Mouse (Mus musculus) hindbrain, embryonic 12.5 days (tissue): ENCODE data around the gene Pofut2. TPM values are rescaled to one million over a fixed set of nuclear protein-coding genes. Genes with fewer than 3 reads are reported as not detected.

Source experiments
- ATAC-seq: fragments of 200-750 bp; cut with Nextera tagmentation; 2 replicates; pipeline ENCODE4 v1.8.0; 2017; ENCODE audit warnings: moderate TSS enrichment; ENCODE audit not compliant: low FRiP score
- H3K27ac ChIP-seq: fragments of 300-500 bp; sonication (generic); 2 replicates; pipeline ENCODE4 v1.5.1; 2016; ENCODE audit warnings: mild to moderate bottlenecking
- H3K27me3 ChIP-seq: fragments of 300-500 bp; sonication (generic); 2 replicates; pipeline ENCODE4 v1.6.1; 2016; ENCODE audit warnings: mild to moderate bottlenecking
- H3K36me3 ChIP-seq: fragments of 300-500 bp; sonication (generic); 2 replicates; pipeline ENCODE4 v1.6.1; 2016; ENCODE audit warnings: mild to moderate bottlenecking
- H3K4me1 ChIP-seq: fragments of 300-500 bp; sonication (generic); 2 replicates; pipeline ENCODE4 v1.6.1; 2016
- H3K4me2 ChIP-seq: fragments of 300-500 bp; sonication (generic); replicated peaks from 2 replicates; pipeline ENCODE4 v1.6.1; 2016; ENCODE audit warnings: mild to moderate bottlenecking
- H3K4me3 ChIP-seq: fragments of 300-500 bp; sonication (generic); 2 replicates; pipeline ENCODE4 v1.5.1; 2016; ENCODE audit warnings: mild to moderate bottlenecking
- H3K9ac ChIP-seq: fragments of 300-500 bp; sonication (generic); 2 replicates; pipeline ENCODE4 v1.6.1; 2016; ENCODE audit warnings: mild to moderate bottlenecking, moderate library complexity
- H3K9me3 ChIP-seq: fragments of 300-500 bp; sonication (generic); replicated peaks from 2 replicates; pipeline ENCODE4 v1.6.1; 2016; ENCODE audit warnings: mild to moderate bottlenecking
- WGBS: fragments of 180-500 bp; shearing (Covaris S2); methylation state at CpG from one replicate; pipeline ENCODE4 v1.1.7; 2016; 5-methylcytosine and 5-hydroxymethylcytosine counted together
- polyA plus RNA-seq: library from polyadenylated mRNA; unstranded; fragments of >200 nt; fragmentation: Nextera tagmentation; extraction: Ambion mirVana; gene quantifications from 2 replicates; pipeline ENCODE4 v1.2.1, GENCODE M21; 2016

Gene Pofut2
- polyA plus RNA-seq: 81.8 and 92.5 TPM in 2 replicates

- peak within 1 kb of the TSS; percentile 87 for H3K27ac ChIP-seq
- no peaks in the 10 kb centered on the region; the same call in 1 of the 2 replicates for H3K27me3 ChIP-seq
- peak within 1 kb of the TSS; percentile 73 for H3K4me3 ChIP-seq
- peaks cover 19% of the 10 kb centered on the region for H3K4me1 ChIP-seq
- H3K4me2 ChIP-seq: peak within 1 kb of the TSS; percentile 85
- ATAC-seq: peak; percentile 98
- H3K9me3 ChIP-seq: no peaks in the 10 kb centered on the region
- peak within 1 kb of the TSS; percentile 79 for H3K9ac ChIP-seq
- under 1% methylated on average over 81 of the region's 81 CpGs for WGBS
- H3K36me3 ChIP-seq: peaks cover 34% of the 10 kb centered on the region
These were observed at the start of gene Pofut2 for GRCm38 (mm10) chr10:77258704-77259621. Gene Pofut2 (plus strand): TSS chr10:77259218.

GRCm38 (mm10) chr10:77209261-77209660 lies 49.8 kb upstream of the Pofut2 start:
- no peak overlapping the region for H3K4me2 ChIP-seq
- no peaks in the 10 kb centered on the region for H3K27me3 ChIP-seq
- no peak for ATAC-seq
- 49% methylated on average over 5 of the region's 5 CpGs for WGBS
- no peaks in the 10 kb centered on the region for H3K9me3 ChIP-seq
- no peak overlapping the region for H3K27ac ChIP-seq
- no peak overlapping the region for H3K4me3 ChIP-seq
- H3K9ac ChIP-seq: no peak overlapping the region
- H3K36me3 ChIP-seq: no peaks in the 10 kb centered on the region
- H3K4me1 ChIP-seq: peaks cover 20% of the 10 kb centered on the region

- peaks cover 14% of the 10 kb centered on the region for H3K4me1 ChIP-seq
- no peak overlapping the region for H3K4me3 ChIP-seq
- H3K27me3 ChIP-seq: no peaks in the 10 kb centered on the region
- no peaks in the 10 kb centered on the region for H3K36me3 ChIP-seq
- no peaks in the 10 kb centered on the region for H3K9me3 ChIP-seq
- H3K9ac ChIP-seq: no peak overlapping the region
- no peak overlapping the region for H3K27ac ChIP-seq
- ATAC-seq: no peak
- no peak overlapping the region for H3K4me2 ChIP-seq
- WGBS: 94% methylated on average over 3 of the region's 3 CpGs
These were observed 48.4 kb upstream of the Pofut2 start for GRCm38 (mm10) chr10:77210666-77211065.

DNA sequence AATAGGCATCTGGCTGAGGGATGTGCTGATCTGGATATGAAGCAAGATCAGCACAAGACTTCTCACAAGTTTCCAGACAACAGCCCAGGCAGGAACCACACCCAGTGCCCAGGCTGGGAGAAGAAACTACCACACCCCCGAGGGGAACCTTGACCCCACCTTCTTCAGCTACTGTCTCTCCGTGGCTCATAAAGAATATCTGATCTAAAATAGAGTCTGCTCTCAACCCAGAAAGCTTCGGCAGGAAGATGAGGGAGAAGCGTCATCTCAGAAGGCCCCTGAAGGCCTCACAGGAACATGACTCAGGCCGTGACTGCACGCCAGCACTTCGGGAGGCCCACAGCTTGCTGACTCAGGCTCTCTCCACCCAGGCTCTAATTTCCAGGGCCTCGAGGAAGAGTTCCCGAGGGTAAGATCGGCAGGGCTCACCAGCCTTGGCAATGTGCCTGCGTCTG lies 47.9 kb upstream of the Pofut2 start:
- Histone ChIP-seq H3K9me3 (no peaks in the 10 kb centered on the region), H3K4me1 (peaks cover 17% of the 10 kb centered on the region), H3K36me3 (no peaks in the 10 kb centered on the region), H3K9ac (no peak overlapping the region), H3K4me2 (no peak overlapping the region), H3K27me3 (no peaks in the 10 kb centered on the region), H3K27ac (no peak overlapping the region), H3K4me3 (no peak overlapping the region)
- 68% methylated on average over 11 of the region's 11 CpGs for WGBS
- no peak for ATAC-seq

DNA sequence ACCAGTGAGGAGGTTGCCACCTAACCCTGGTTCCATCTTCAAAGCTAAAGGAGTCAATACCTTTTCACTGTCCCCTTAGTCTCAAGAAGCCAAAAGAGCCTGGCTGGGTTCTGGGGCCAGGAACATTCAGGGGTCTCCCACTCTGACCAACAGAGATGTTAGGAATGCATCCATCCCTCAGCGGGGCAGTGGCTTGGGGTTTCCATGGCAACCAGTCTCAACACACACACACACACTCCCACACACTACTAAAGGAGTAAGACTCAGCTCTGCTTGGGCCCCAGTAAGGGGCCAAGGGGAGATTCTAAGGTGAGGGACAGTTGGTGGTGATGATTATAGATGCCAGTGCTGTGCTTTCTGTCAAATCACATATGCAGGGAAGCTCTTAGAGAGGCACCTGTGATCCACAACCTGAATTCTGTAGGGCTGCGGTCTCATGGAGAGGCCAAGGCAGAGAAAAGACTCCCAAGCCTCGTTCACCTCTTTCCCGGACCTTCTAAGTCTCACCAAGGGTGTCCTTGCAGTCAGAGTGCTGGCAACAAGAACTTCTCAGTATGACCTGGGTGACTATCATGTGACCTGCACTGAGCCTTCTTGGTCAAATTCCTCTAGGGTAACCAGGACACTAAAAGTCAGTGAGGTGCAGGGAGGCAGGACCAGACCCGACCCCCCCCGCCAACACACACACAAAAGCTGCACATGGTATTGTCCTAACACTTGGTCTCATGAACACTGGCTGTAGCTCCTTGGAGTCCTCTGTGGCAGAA lies 46.5 kb upstream of the Pofut2 start:
- H3K9ac ChIP-seq: no peak overlapping the region
- no peak overlapping the region for H3K4me2 ChIP-seq
- no peak for ATAC-seq
- H3K27me3 ChIP-seq: no peaks in the 10 kb centered on the region
- WGBS: 74% methylated on average over 6 of the region's 6 CpGs
- no peak overlapping the region for H3K4me3 ChIP-seq
- no peaks in the 10 kb centered on the region for H3K36me3 ChIP-seq
- H3K27ac ChIP-seq: no peak overlapping the region
- peaks cover 11% of the 10 kb centered on the region for H3K4me1 ChIP-seq
- no peaks in the 10 kb centered on the region for H3K9me3 ChIP-seq

DNA sequence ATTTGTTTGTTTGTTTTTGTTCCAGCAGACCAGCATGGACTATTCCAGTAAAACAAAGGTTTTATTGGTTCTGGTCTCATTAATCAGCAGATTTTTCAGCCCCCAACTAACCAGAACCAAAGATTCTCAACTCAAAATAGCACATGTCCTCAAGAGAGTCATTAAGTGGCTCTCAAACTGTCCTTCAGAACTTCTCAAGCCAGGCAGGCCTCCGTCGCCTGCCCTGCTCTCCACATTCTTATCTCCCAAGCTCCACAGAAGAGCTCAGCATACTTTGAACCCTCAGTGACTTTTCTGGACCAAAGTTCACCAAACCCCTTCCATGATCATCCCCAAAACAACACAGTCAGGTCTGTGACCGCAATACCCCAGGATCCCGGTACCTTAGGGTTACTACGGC lies 45.5 kb upstream of the Pofut2 start:
- WGBS: 97% methylated on average over 5 of the region's 5 CpGs
- ATAC-seq: no peak

DNA sequence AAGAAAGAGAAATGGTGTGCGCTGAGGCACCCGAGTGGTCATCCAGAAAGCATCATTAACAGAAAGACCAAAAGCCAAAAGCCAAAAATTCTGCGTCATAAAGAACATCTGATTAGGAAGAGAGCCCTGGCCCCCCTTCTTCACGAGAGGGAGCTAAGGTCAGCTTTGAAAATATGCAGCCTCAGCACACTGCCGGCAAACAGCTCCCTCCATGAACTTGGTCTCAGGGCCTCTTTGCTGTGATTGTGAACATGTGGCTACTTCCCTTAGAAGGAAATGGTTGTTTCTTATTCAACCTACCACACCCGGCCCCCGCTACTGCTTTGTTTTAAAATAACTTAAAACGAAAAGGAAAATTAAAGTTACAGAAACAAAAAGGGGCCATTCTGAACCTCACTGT lies 44.4 kb upstream of the Pofut2 start:
- H3K4me3 ChIP-seq: no peak overlapping the region
- WGBS: 63% methylated on average over 8 of the region's 8 CpGs
- H3K27me3 ChIP-seq: no peaks in the 10 kb centered on the region
- ATAC-seq: no peak
- no peaks in the 10 kb centered on the region for H3K9me3 ChIP-seq
- peaks cover 11% of the 10 kb centered on the region for H3K4me1 ChIP-seq
- no peak overlapping the region for H3K27ac ChIP-seq
- no peak overlapping the region for H3K9ac ChIP-seq
- H3K4me2 ChIP-seq: no peak overlapping the region
- H3K36me3 ChIP-seq: no peaks in the 10 kb centered on the region

More for the DNA sequence above, 45.5 kb upstream of the Pofut2 start:
- Histone ChIP-seq H3K27ac (no peak overlapping the region), H3K27me3 (no peaks in the 10 kb centered on the region), H3K9me3 (no peaks in the 10 kb centered on the region), H3K4me1 (peaks cover 11% of the 10 kb centered on the region), H3K36me3 (no peaks in the 10 kb centered on the region), H3K4me3 (no peak overlapping the region), H3K9ac (no peak overlapping the region), H3K4me2 (no peak overlapping the region)

DNA sequence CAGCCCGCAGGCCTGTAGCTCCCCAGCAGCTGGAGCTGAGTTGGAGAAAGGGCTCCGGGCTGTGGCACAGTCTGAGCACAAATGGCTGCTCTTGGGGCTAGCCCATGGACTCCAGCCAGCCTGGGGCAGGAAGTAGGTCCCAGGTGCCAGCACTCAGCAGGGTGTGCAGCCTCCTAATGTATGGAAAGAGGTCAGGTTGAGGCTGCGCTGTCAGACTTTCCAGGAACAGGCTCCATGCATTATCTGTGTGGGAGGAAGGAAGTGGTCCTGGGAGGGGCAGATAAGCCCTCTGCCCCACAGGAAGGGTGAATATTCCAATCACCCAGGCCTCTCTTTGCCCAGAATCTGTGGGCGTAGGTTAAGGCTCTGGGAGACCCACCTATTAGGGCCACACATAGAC lies 43.4 kb upstream of the Pofut2 start:
- no peak overlapping the region for H3K9ac ChIP-seq
- peaks cover 11% of the 10 kb centered on the region for H3K4me1 ChIP-seq
- H3K4me3 ChIP-seq: no peak overlapping the region
- no peaks in the 10 kb centered on the region for H3K27me3 ChIP-seq
- H3K4me2 ChIP-seq: no peak overlapping the region
- no peak for ATAC-seq
- H3K36me3 ChIP-seq: no peaks in the 10 kb centered on the region
- no peaks in the 10 kb centered on the region for H3K9me3 ChIP-seq
- WGBS: 74% methylated on average over 4 of the region's 4 CpGs
- H3K27ac ChIP-seq: no peak overlapping the region

GRCm38 (mm10) chr10:77216313-77216712 lies 42.7 kb upstream of the Pofut2 start:
- no peak for ATAC-seq
- no peak overlapping the region for H3K4me2 ChIP-seq
- H3K9me3 ChIP-seq: no peaks in the 10 kb centered on the region
- no peaks in the 10 kb centered on the region for H3K27me3 ChIP-seq
- 88% methylated on average over 2 of the region's 2 CpGs for WGBS
- H3K4me3 ChIP-seq: no peak overlapping the region
- H3K9ac ChIP-seq: no peak overlapping the region
- H3K27ac ChIP-seq: no peak overlapping the region
- no peaks in the 10 kb centered on the region for H3K36me3 ChIP-seq
- peaks cover 11% of the 10 kb centered on the region for H3K4me1 ChIP-seq

DNA sequence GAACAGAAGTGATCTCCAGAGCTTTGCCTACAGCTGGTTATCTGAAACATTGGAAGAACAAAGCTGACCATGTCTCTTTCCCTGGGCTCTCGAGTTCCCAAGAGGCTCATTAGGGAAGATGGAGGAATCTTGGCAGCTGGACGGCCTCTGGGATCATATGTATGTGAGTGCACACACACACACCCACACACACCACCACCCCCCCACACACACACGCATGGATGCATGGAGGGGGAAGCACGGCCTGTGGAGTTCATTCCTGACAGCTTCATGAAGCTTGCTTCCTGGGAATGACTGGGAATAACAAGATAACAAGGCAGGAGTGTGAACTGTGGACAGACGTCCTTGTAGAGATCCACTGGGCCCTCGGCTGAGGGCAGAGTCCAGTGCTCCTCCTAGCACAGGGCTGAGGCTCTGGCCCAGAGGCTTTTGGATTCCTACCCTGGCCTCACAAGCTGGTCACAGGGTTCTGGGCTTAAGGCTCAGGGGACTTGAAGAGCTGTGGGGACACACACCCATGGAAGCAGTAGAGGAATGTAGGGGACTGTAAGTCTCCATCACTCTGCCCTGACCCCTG lies 41.8 kb upstream of the Pofut2 start:
- no peak overlapping the region for H3K27ac ChIP-seq
- no peak for ATAC-seq
- no peak overlapping the region for H3K9ac ChIP-seq
- no peak overlapping the region for H3K4me2 ChIP-seq
- no peak overlapping the region for H3K4me3 ChIP-seq
- H3K4me1 ChIP-seq: peaks cover 10% of the 10 kb centered on the region
- H3K27me3 ChIP-seq: no peaks in the 10 kb centered on the region
- no peaks in the 10 kb centered on the region for H3K9me3 ChIP-seq
- no peaks in the 10 kb centered on the region for H3K36me3 ChIP-seq
- WGBS: 77% methylated on average over 6 of the region's 6 CpGs

- Histone ChIP-seq H3K9ac (no peak overlapping the region), H3K27me3 (no peaks in the 10 kb centered on the region), H3K4me1 (peaks cover 6% of the 10 kb centered on the region), H3K4me2 (no peak overlapping the region), H3K9me3 (no peaks in the 10 kb centered on the region), H3K4me3 (no peak overlapping the region), H3K27ac (no peak overlapping the region), H3K36me3 (no peaks in the 10 kb centered on the region)
- WGBS: 96% methylated on average over 4 of the region's 4 CpGs
- no peak for ATAC-seq
These were observed 41.0 kb upstream of the Pofut2 start for GRCm38 (mm10) chr10:77218059-77218458.

- Histone ChIP-seq H3K27me3 (no peaks in the 10 kb centered on the region), H3K4me2 (no peak overlapping the region), H3K9ac (no peak overlapping the region), H3K4me3 (no peak overlapping the region), H3K36me3 (no peaks in the 10 kb centered on the region), H3K4me1 (peaks cover 6% of the 10 kb centered on the region), H3K27ac (no peak overlapping the region), H3K9me3 (no peaks in the 10 kb centered on the region)
- no peak for ATAC-seq
- 91% methylated on average over 12 of the region's 12 CpGs for WGBS
These were observed 39.5 kb upstream of the Pofut2 start for GRCm38 (mm10) chr10:77219411-77220025.
